In the genomic region with DNA sequence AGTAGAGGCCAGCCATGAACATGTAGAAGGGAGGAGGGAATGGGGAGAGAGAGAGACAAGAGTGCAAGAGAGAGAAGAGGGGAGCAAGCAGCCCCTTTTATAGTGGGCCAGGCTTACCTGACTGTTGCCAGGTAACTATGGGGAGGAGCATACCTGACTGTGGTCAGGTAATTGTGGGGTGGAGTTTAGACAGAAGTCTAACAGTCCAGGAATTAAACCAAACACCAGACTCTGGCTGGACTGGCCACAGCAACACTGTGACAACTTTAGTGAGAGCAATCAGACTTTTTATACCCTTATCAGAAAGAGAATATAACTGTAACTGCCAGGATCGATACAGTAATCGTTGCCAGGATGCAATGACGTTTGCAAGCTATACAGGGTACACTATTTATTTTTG, we compare ENCODE assay signal across 22 mouse cellular contexts.
"Had no signal": no experiment of that assay in that cellular context is flagged by ENCODE, and none has a peak within 500 bp of the region (broad histone marks: within the 10 kb centered on the region; RNA-seq: fewer than 3 reads in every experiment).

No protein-coding gene starts in this region.

- H3K36me3 ChIP-seq: heart, embryonic 13.5 days; heart, embryonic 15.5 days; hindbrain, embryonic 13.5 days; hindbrain, embryonic 15.5 days; limb, embryonic 10.5 days; limb, embryonic 12.5 days had no signal

- H3K4me3 ChIP-seq: heart, adult 2 months; heart, embryonic 13.5 days; heart, embryonic 15.5 days; hindbrain, embryonic 13.5 days; hindbrain, embryonic 15.5 days; layer of hippocampus, adult 2 months; left cerebral cortex, adult 2 months; limb, embryonic 10.5 days; limb, embryonic 12.5 days had no signal

- H3K9me3 ChIP-seq: heart, embryonic 15.5 days; hindbrain, embryonic 13.5 days; limb, embryonic 10.5 days had no signal

- H3K27me3 ChIP-seq: heart, embryonic 13.5 days; heart, embryonic 15.5 days; hindbrain, embryonic 13.5 days; hindbrain, embryonic 15.5 days; limb, embryonic 12.5 days had no signal

- DNase-seq: gastrocnemius, postnatal 14 days; gastrocnemius, postnatal 36 days; heart, adult 2 months; heart, postnatal 14 days; heart, postnatal 36 days; kidney, adult 18-20 months; kidney, adult 8-10 months; kidney, postnatal 10 days; kidney, postnatal 25 days; kidney, postnatal 4 days; liver had no signal

- H3K27ac ChIP-seq: heart, adult 2 months; heart, embryonic 13.5 days; heart, embryonic 15.5 days; hindbrain, embryonic 13.5 days; hindbrain, embryonic 15.5 days; hindbrain, postnatal 0 days; layer of hippocampus, adult 2 months; left cerebral cortex, adult 2 months; limb, embryonic 10.5 days; limb, embryonic 12.5 days had no signal

- H3K4me2 ChIP-seq: heart, embryonic 11.5 days; heart, embryonic 13.5 days; heart, embryonic 15.5 days; hindbrain, embryonic 13.5 days; hindbrain, embryonic 15.5 days; limb, embryonic 12.5 days had no signal

- H3K4me1 ChIP-seq: heart, embryonic 13.5 days; limb, embryonic 10.5 days had no signal

- ATAC-seq: hindbrain, postnatal 0 days had no signal

- H3K9ac ChIP-seq: forebrain, postnatal 0 days; heart, embryonic 13.5 days; heart, embryonic 15.5 days; hindbrain, embryonic 13.5 days; hindbrain, embryonic 15.5 days; limb, embryonic 12.5 days had no signal
